In the genomic region with DNA sequence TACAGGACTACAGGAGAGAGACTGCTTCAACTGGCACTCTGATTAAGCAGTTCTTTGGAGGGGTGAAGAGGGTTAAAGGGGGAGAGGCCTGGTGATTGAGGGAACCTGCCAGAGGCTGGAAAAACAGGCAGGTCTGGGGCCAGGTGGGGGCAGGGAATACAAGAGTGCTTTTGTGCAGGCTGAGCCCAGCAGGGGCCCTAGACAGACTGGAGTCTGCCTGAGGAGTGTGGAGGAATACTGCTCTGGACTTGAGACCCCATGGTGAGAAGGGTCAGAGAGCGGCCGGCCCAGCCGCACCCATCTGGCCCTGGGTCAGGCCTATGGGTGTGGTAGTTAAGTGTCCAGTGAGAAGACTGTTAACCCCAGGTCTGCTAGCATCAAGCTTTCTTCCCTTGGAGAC, we compare ENCODE assay signal across 11 mouse cellular contexts. TPM values are rescaled to one million over a fixed set of nuclear protein-coding genes. Genes with fewer than 3 reads are reported as not detected.
DNase-seq lines count a peak whose midpoint lies in the region; ATAC-seq and TF ChIP-seq lines count a peak whose summit lies in the region.
"Had no signal": no experiment of that assay in that cellular context is flagged by ENCODE, and none has a peak within 500 bp of the region (broad histone marks: within the 10 kb centered on the region; RNA-seq: fewer than 3 reads in every experiment).

No protein-coding gene starts in this region.

- H3K36me3 ChIP-seq in heart, embryonic 11.5 days (ENCODE audit: control insufficient read depth, insufficient read depth, low read length) = no peaks in the 10 kb centered on the region
- H3K36me3 ChIP-seq in stomach, postnatal 0 days (ENCODE audit: control insufficient read depth, insufficient read depth, low read length) = peaks cover 19% of the 10 kb centered on the region; the same call in 1 of the 2 replicates

- H3K4me1 ChIP-seq in heart, embryonic 11.5 days (ENCODE audit: control insufficient read depth, insufficient read depth, low read length) = peaks cover 29% of the 10 kb centered on the region
- H3K4me1 ChIP-seq in stomach, postnatal 0 days (replicated peaks; ENCODE audit: control insufficient read depth, insufficient read depth) = 0 out of 2 replicates have a peak, but pooled peaks cover 3% of the 10 kb centered on the region

- H3K9ac ChIP-seq in heart, embryonic 11.5 days (ENCODE audit: low read depth, low read length) = no peak overlapping the region
- no peak overlapping the region for H3K9ac ChIP-seq in stomach, postnatal 0 days (ENCODE audit: low read length)

- H3K4me2 ChIP-seq in heart, embryonic 11.5 days = no peak overlapping the region
- H3K4me2 ChIP-seq in stomach, postnatal 0 days (replicated peaks; ENCODE audit: low read depth) = 0 out of 2 replicates have a peak overlapping the region, but pooled peaks have one; percentile 25

- TF ChIP-seq CTCF in stomach, postnatal 0 days (IDR thresholded peaks at IDR 0.05; ENCODE audit: low read depth) = no peak

- DNase-seq in heart, adult 8-10 months (ENCODE audit: low spot score) = no peak
- DNase-seq in right cerebral cortex, postnatal 14 days = peak; percentile 21
- no peak for DNase-seq in right cerebral cortex, postnatal 10 days (ENCODE audit: low spot score in 2 of 2)
- DNase-seq in kidney, postnatal 36 days = peak; percentile 35 to 42
- peak; percentile 47 for DNase-seq in stomach, postnatal 0 days (ENCODE audit: low spot score)
- no peak for DNase-seq in spleen, postnatal 10 days (ENCODE audit: low spot score in 2 of 2)
- no peak for DNase-seq in thymus, postnatal 25 days
- DNase-seq: adrenal gland, postnatal 36 days had no signal

- H3K27ac ChIP-seq in heart, embryonic 11.5 days (ENCODE audit: low read depth, low read length) = peak overlapping the region; percentile 70
- H3K27ac ChIP-seq in stomach, postnatal 0 days (replicated peaks) = peak overlapping the region; percentile 30

- ATAC-seq in heart, embryonic 11.5 days (replicated peaks; ENCODE audit: insufficient number of reproducible peaks, low FRiP score, low TSS enrichment) = no peak
- peak; percentile 76 for ATAC-seq in stomach, postnatal 0 days (ENCODE audit: low FRiP score, low TSS enrichment)
- ATAC-seq: CD4-positive, CD25-positive, alpha-beta regulatory T cell, adult 4 months had no signal

- H3K4me3 ChIP-seq in heart, embryonic 11.5 days (ENCODE audit: low read depth, low read length) = no peak overlapping the region
- H3K4me3 ChIP-seq in stomach, postnatal 0 days (ENCODE audit: low read depth, low read length) = no peak overlapping the region

- TF ChIP-seq EP300 in stomach, postnatal 0 days (optimal IDR thresholded peaks at IDR 0.05) = no peak

- H3K9me3 ChIP-seq in heart, embryonic 11.5 days (replicated peaks; ENCODE audit: control insufficient read depth, low read length) = no peaks in the 10 kb centered on the region
- no peaks in the 10 kb centered on the region for H3K9me3 ChIP-seq in stomach, postnatal 0 days (ENCODE audit: control insufficient read depth, low read length)

- no peaks in the 10 kb centered on the region for H3K27me3 ChIP-seq in heart, embryonic 11.5 days (ENCODE audit: control insufficient read depth, insufficient read depth, low read length)
- no peaks in the 10 kb centered on the region for H3K27me3 ChIP-seq in stomach, postnatal 0 days (ENCODE audit: control insufficient read depth, insufficient read depth, low read length)

- 54% methylated on average over 3 of the region's 3 CpGs for WGBS in heart, embryonic 11.5 days (ENCODE audit: insufficient replicate concordance)
- 46% methylated on average over 3 of the region's 3 CpGs for WGBS in stomach, postnatal 0 days

RNA-seq across cellular contexts. Expression of a gene that starts 6.7 kb away (rescaled TPM):
- 5.1 and 6.7 TPM in 2 replicates for polyA plus RNA-seq in heart, embryonic 11.5 days (2014; fragmentation: Nextera tagmentation; extraction: Ambion mirVana)
- 10 to 100 TPM in 3 of 4 experiments, 1 to 10 TPM in 1; 9.8 to 13.3 (median 13.0) TPM for total RNA-seq in heart, adult 8-10 months (2022)
- 2.9 and 3.7 TPM in 2 replicates for polyA plus RNA-seq in stomach, postnatal 0 days (2015; fragmentation: Nextera tagmentation; extraction: Ambion mirVana)
- total RNA-seq: hematopoietic stem cell, adult 5-6 weeks had no signal
- polyA plus RNA-seq: CD4-positive, CD25-positive, alpha-beta regulatory T cell, adult 4 months had no signal

Comparison
In these comparisons a context has a peak if more than half of its experiments do, and no peak if none do; other contexts are left out.
1. DNase-seq: peak in right cerebral cortex, postnatal 14 days (single experiment), kidney, postnatal 36 days (2 of 2) and stomach, postnatal 0 days (single experiment); none in heart, adult 8-10 months (single experiment), right cerebral cortex, postnatal 10 days (0 of 2), spleen, postnatal 10 days (0 of 2) and thymus, postnatal 25 days (single experiment).